Mouse (Mus musculus) cortical plate, adult 2 months (tissue): ENCODE measurements at regions not wholly inside any gene's neighbourhood (a gene's known extent, or its start where the extent isn't known, plus 50 kb on each side); places are given as distances from the start of the nearest gene placed in this dataset.

ENCODE experiments used
- CTCF ChIP-seq: fragments of 200-500 bp; IDR thresholded peaks from 2 replicates; pipeline ENCODE4 v1.5.1; 2011; ENCODE audit warnings: mild to moderate bottlenecking, control low read depth, low read length; ENCODE audit not compliant: insufficient read depth; ENCODE audit errors: extremely low read depth
- POLR2A ChIP-seq: fragments of 200-500 bp; IDR thresholded peaks from 2 replicates; pipeline ENCODE4 v1.6.1; 2011; ENCODE audit warnings: mild to moderate bottlenecking, low read length, control low read depth; ENCODE audit not compliant: insufficient read depth; ENCODE audit errors: extremely low read depth

DNA sequence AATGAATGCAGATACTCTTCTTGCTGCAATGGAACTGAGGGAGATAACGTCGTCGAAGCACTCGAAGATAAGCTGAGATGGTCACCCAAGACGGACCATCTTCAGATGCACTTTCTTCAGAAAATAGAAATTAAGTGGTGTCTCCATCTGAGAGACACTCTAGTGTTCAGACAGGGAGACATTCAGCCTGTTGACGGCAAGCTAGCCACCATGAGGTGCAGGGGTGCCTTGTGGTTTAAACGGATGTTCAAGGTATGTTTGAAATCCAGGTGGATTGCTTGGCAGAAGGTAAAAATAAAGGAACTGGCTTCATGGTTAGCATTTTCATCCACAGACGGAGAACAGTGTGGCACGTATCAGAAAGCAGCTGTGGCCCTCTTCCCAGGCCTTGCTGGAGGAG lies 224.0 kb downstream of the Dact1 start:
- no peak for TF ChIP-seq POLR2A
- TF ChIP-seq CTCF = no peak
